Mouse (Mus musculus): ENCODE measurements at regions not wholly inside any gene's neighbourhood (a gene's known extent, or its start where the extent isn't known, plus 50 kb on each side); places are given as distances from the start of the nearest gene placed in this dataset.
"Not testable (repeated sequence)": the region's sequence is repeated elsewhere in the genome, so short reads cannot be mapped to it uniquely, and the experiment has no call there.

DNA sequence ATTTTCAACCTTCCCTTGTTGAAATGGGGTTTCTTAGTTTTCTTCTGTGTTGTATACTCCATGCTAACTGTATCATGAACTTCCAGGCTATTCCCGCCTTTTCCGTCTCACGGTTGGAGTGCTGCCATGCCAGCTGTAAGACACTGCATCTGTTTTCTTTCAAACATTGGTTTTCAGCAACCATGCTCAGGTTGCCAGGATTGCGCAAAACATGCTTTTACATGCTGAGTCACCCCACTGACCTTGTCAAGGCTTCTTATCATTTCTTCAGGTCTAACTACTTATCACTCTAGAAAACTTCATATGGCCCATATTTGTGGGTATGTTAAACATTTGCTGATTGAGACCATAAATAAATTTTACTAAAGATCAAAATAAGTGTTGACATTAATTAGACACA, 551.2 kb downstream of the Tlr4 start:
- no peak overlapping the region for H3K27ac ChIP-seq (replicated peaks)
- no peaks in the 10 kb centered on the region for H3K36me3 ChIP-seq
- no peak overlapping the region for H3K4me2 ChIP-seq (replicated peaks)
- H3K9me3 ChIP-seq: no peaks in the 10 kb centered on the region
- 95% methylated on average over 4 of the region's 4 CpGs for WGBS
- no peaks in the 10 kb centered on the region for H3K4me1 ChIP-seq
- ATAC-seq (ENCODE audit: low FRiP score, low read depth): no peak
- no peak overlapping the region for H3K4me3 ChIP-seq
- no peak overlapping the region for H3K9ac ChIP-seq (replicated peaks)
- H3K27me3 ChIP-seq: no peaks in the 10 kb centered on the region

DNA sequence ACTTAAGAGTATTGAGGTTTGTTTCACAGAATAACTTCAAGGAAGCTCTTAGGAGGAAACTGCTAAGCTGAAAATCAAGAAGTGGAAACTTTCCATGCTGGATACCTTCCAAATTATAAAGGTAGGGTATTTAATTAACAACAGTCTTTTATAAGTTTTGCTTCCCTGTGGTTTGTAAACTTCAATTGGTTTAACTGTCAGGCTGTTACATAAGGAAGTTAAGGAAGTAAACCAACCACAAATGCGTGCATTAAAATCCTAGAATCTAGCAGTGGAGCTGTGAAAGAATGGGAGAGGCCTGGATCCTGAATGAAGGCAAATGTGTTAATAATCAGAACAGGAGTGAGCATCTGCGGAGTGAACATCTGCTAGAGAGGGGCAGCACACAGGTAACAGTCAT, 560.5 kb downstream of the Tlr4 start:
- H3K36me3 ChIP-seq: no peaks in the 10 kb centered on the region
- no peak for ATAC-seq (ENCODE audit: low FRiP score, low read depth)
- H3K9me3 ChIP-seq: no peaks in the 10 kb centered on the region
- no peak overlapping the region for H3K9ac ChIP-seq (replicated peaks)
- 92% methylated on average over 2 of the region's 2 CpGs for WGBS
- H3K27ac ChIP-seq (replicated peaks): no peak overlapping the region
- H3K4me2 ChIP-seq (replicated peaks): no peak overlapping the region
- H3K4me1 ChIP-seq: no peaks in the 10 kb centered on the region
- H3K4me3 ChIP-seq: no peak overlapping the region
- no peaks in the 10 kb centered on the region for H3K27me3 ChIP-seq

DNA sequence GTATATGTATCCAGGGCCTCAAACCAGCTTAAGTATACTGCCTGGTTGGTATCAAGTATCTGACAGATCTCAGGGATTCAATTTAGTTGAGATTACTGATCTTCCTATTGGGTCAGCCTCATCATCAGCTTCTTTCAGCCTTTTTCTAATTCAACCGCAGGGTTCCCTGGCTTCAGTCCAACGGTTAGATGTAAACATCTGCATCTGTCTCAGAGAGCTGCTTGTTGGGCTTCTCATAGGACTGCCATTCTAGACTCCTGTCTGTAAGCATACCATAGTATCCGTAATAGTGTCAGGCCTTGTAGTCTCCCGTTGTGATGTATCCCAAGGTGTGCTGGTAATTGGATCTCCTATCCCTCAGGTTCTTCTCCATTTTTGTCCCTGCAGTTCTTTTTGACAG, 575.6 kb downstream of the Tlr4 start:
- Histone ChIP-seq H3K4me2 (replicated peaks) (no peak overlapping the region), H3K4me3 (no peak overlapping the region), H3K36me3 (no peaks in the 10 kb centered on the region), H3K9me3 (no peaks in the 10 kb centered on the region), H3K27ac (replicated peaks) (no peak overlapping the region), H3K9ac (replicated peaks) (no peak overlapping the region), H3K27me3 (no peaks in the 10 kb centered on the region), H3K4me1 (no peaks in the 10 kb centered on the region)
- ATAC-seq (ENCODE audit: low FRiP score, low read depth): no peak
- WGBS: 83% methylated on average over 4 of the region's 4 CpGs

DNA sequence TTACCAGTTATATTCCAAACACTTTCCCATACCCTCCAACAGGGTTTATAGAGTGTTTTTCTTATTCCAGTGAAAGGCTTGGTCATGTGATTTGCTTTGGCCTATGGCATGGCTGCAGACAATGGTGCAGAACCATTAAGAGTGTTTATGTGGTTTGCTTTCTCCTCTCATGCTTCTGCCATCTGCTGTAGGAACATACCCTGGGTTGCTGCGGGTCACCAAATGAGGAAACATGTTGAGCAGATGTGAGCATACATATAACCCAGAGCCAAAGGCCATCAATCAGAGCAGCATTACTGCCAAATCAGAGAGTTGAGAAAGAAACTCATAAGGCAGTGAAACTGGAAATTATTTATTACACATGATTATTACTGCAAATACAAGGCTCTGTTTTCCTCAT, 596.7 kb downstream of the Tlr4 start:
- no peaks in the 10 kb centered on the region for H3K36me3 ChIP-seq
- no peak for ATAC-seq (ENCODE audit: low FRiP score, low read depth)
- no peaks in the 10 kb centered on the region for H3K4me1 ChIP-seq
- no peaks in the 10 kb centered on the region for H3K9me3 ChIP-seq
- no peaks in the 10 kb centered on the region for H3K27me3 ChIP-seq
- 100% methylated on average over 1 of the region's 1 CpGs for WGBS
- no peak overlapping the region for H3K4me3 ChIP-seq
- H3K27ac ChIP-seq (replicated peaks): no peak overlapping the region
- no peak overlapping the region for H3K4me2 ChIP-seq (replicated peaks)
- H3K9ac ChIP-seq (replicated peaks): no peak overlapping the region

DNA sequence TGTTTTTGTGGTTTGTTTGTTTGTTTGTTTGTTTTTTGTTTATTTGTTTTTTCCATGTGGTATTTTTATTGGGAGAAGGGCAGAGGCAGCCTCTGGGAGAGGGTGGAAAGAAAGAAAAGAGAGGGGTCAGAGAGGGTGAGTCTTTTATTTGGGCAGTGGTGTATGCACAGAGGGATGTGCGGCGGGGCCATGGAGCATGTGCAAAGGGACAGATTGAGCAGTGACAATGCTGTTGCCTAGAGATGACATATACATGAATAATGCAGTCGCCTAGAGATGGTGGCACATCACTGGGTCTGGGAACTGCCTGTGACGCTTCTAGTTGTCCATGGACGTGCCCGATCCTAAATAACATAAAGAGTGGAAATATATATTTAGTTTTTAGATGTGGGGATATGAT, 598.3 kb downstream of the Tlr4 start:
- Histone ChIP-seq H3K9ac (replicated peaks) (no peak overlapping the region), H3K9me3 (no peaks in the 10 kb centered on the region), H3K27me3 (no peaks in the 10 kb centered on the region), H3K27ac (replicated peaks) (no peak overlapping the region), H3K36me3 (no peaks in the 10 kb centered on the region), H3K4me2 (replicated peaks) (no peak overlapping the region), H3K4me3 (no peak overlapping the region), H3K4me1 (no peaks in the 10 kb centered on the region)
- no peak for ATAC-seq (ENCODE audit: low FRiP score, low read depth)
- 86% methylated on average over 6 of the region's 6 CpGs for WGBS

DNA sequence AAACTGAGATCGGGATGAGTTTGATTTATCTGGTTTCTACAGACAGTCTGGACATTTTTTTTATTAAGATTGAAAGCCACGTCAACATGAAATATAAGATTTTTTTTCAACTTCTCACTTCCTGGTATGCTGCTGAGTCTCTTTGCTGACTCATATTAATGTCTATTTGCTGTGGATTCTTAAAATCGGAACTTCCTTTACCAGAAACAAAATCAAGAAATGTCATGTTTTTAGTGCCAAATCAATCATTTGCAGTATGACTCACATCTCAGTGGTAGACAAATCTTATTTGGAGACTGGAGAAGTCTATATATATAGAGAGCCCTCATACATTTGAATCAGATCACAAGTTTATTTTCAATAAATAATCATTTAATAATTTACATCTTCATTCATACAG, 620.5 kb downstream of the Tlr4 start:
- Histone ChIP-seq H3K4me3 (no peak overlapping the region), H3K4me2 (replicated peaks) (no peak overlapping the region), H3K9me3 (no peaks in the 10 kb centered on the region), H3K4me1 (no peaks in the 10 kb centered on the region), H3K36me3 (no peaks in the 10 kb centered on the region), H3K27ac (replicated peaks) (no peak overlapping the region), H3K27me3 (no peaks in the 10 kb centered on the region), H3K9ac (replicated peaks) (no peak overlapping the region)
- no peak for ATAC-seq (ENCODE audit: low FRiP score, low read depth)
- WGBS: 90% methylated on average over 3 of the region's 3 CpGs

DNA sequence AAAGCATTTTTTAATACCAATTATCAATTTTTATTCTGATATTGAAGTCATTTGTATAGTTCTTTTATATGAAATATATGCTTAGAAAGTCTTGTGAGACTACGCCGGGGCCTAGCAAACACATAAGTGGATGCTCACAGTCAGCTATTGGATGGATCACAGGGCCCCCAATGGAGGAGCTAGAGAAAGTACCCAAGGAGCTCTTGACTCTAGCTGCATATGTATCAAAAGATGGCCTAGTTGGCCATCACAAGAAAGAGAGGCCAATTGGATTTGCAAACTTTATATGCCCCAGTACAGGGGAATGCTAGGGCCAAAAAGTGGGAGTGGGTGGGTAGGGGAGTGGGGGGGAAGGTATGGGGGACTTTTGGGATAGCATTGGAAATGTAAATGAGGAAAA, 632.5 kb downstream of the Tlr4 start:
- not testable (repeated sequence) for H3K4me3 ChIP-seq; H3K27me3 ChIP-seq; H3K9ac ChIP-seq (replicated peaks); H3K4me1 ChIP-seq; ATAC-seq (ENCODE audit: low FRiP score, low read depth); H3K4me2 ChIP-seq (replicated peaks); H3K36me3 ChIP-seq; H3K9me3 ChIP-seq; H3K27ac ChIP-seq (replicated peaks)
- WGBS: 97% methylated on average over 2 of the region's 2 CpGs

DNA sequence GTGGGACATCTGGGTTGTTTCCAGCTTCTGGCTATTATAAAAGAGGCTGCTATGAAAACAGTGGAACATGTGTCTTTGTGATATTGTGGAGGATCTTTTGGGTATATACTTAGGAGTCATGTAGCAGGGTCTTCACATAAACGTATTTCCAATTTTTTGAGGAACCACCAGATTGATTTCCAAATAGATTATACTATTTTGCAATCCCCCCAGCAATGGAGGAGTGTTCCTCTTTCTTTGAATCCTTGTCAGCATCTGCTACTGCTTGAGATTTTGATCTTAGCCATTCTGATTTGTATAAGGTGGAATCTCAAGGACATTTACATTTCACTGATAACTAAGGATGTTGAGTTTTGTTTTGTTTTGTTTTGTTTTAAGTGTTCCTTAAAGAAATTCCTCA, 645.6 kb downstream of the Tlr4 start:
- no peak overlapping the region for H3K9ac ChIP-seq (replicated peaks)
- H3K4me1 ChIP-seq: 0 out of 2 replicates have a peak, but pooled peaks cover 5% of the 10 kb centered on the region
- no peak for ATAC-seq (ENCODE audit: low FRiP score, low read depth)
- no peaks in the 10 kb centered on the region for H3K27me3 ChIP-seq
- H3K4me3 ChIP-seq: no peak overlapping the region
- 68% methylated on average over 1 of the region's 1 CpGs for WGBS
- H3K27ac ChIP-seq (replicated peaks): no peak overlapping the region
- H3K9me3 ChIP-seq: no peaks in the 10 kb centered on the region
- H3K36me3 ChIP-seq: no peaks in the 10 kb centered on the region
- H3K4me2 ChIP-seq (replicated peaks): no peak overlapping the region

DNA sequence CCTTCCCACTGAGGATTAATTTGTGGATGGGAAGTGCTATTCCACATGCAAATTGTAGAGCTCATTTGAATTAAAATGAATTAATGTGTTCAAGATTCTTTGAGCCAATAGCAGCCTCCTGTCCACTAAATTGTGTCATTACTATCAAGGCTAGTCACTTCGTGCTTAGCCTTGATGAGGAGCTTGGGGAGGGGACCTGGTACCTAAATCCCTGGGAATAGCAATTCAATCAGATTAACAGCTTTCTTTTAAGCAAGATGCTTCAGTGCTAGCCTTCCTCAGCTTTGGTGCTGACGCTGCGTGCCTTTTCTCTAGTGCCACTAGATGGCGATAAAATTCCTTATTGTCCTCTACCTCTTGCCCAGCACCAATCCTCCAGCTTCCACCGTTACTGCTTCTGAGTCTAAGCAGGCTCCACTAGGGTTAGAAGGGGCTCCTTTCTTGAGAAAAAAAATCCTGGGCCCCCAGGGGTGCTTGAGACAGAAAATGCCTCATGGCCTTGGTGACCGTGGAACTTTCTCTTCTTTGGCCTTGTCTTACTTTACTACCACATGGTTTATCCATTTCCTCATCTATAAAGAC, 650.0 kb downstream of the Tlr4 start:
- Histone ChIP-seq H3K27ac (replicated peaks) (no peak overlapping the region), H3K4me3 (no peak overlapping the region), H3K27me3 (no peaks in the 10 kb centered on the region), H3K9me3 (no peaks in the 10 kb centered on the region), H3K9ac (replicated peaks) (no peak overlapping the region), H3K4me1 (0 out of 2 replicates have a peak, but pooled peaks cover 5% of the 10 kb centered on the region), H3K4me2 (replicated peaks) (no peak overlapping the region), H3K36me3 (no peaks in the 10 kb centered on the region)
- 8% methylated on average over 6 of the region's 6 CpGs for WGBS
- peak; percentile 96 for ATAC-seq (ENCODE audit: low FRiP score, low read depth)

DNA sequence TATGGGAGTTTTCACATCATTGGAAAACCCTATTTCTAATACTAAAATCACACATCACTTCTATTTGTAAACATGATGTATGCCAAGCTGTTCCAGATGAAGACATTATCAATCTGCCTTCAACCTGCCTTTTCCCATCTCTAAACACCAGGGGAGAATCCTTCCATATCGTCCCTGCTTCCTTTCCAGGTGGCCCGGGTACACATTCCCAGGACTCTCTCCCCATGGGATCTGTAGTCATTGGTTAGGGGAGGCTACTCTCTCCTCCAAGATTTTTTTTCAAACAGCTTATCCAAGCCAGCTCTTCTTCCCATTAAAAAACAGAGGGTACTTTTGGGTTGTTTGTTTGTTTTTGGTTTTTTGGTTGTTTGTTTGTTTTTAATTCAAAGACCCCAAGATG, 650.7 kb downstream of the Tlr4 start:
- H3K9ac ChIP-seq (replicated peaks): no peak overlapping the region
- no peak for ATAC-seq (ENCODE audit: low FRiP score, low read depth)
- H3K4me1 ChIP-seq: 0 out of 2 replicates have a peak, but pooled peaks cover 5% of the 10 kb centered on the region
- no peaks in the 10 kb centered on the region for H3K9me3 ChIP-seq
- H3K27me3 ChIP-seq: no peaks in the 10 kb centered on the region
- no peak overlapping the region for H3K4me2 ChIP-seq (replicated peaks)
- no peak overlapping the region for H3K4me3 ChIP-seq
- no peaks in the 10 kb centered on the region for H3K36me3 ChIP-seq
- WGBS: 43% methylated on average over 2 of the region's 2 CpGs
- no peak overlapping the region for H3K27ac ChIP-seq (replicated peaks)

DNA sequence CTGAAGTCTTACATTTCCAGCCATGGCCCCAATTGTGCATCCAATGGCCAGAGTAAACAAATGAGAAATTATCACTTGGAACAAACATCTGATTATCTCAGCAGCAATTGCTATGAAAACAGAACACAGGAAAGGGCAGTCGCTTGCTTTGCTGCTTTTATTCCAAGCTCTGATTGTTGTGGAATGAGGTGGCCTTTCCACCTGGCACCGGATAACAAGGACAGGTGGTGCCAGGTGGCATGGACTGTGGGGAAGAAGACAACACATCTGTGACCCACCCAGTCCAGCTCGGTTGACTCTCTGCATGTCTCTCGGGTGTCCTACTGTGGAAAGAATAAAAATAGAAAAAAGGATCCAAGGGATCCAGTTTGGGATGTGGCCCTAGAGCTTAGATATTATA, 694.9 kb downstream of the Tlr4 start:
- ATAC-seq (ENCODE audit: low FRiP score, low read depth): no peak
- WGBS: 83% methylated on average over 4 of the region's 4 CpGs
- Histone ChIP-seq H3K4me3 (no peak overlapping the region), H3K9me3 (no peaks in the 10 kb centered on the region), H3K9ac (replicated peaks) (no peak overlapping the region), H3K36me3 (no peaks in the 10 kb centered on the region), H3K4me1 (no peaks in the 10 kb centered on the region), H3K27ac (replicated peaks) (no peak overlapping the region), H3K4me2 (replicated peaks) (no peak overlapping the region), H3K27me3 (no peaks in the 10 kb centered on the region)

DNA sequence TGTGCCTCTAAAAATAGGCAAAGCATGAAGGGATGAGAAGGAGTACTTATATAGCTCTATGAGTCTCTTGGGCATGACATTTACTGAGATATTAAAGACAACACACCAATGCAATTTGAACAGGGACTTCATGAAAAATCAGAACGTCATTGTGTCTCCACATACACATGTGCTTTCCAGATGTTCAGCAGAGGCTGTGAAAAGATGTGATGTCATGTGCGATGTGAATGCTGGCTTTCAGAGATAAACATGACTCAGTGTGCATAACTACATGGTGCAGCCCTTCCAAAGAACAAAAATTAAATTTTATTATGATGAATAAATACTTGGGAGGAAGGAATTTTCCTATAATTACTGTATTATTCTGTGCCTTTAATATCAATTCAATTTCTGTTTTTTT, 695.8 kb downstream of the Tlr4 start:
- Histone ChIP-seq H3K36me3 (no peaks in the 10 kb centered on the region), H3K9me3 (no peaks in the 10 kb centered on the region), H3K4me3 (no peak overlapping the region), H3K9ac (replicated peaks) (no peak overlapping the region), H3K27me3 (no peaks in the 10 kb centered on the region), H3K4me1 (no peaks in the 10 kb centered on the region), H3K4me2 (replicated peaks) (no peak overlapping the region), H3K27ac (replicated peaks) (no peak overlapping the region)
- WGBS: 81% methylated on average over 2 of the region's 2 CpGs
- ATAC-seq (ENCODE audit: low FRiP score, low read depth): no peak

DNA sequence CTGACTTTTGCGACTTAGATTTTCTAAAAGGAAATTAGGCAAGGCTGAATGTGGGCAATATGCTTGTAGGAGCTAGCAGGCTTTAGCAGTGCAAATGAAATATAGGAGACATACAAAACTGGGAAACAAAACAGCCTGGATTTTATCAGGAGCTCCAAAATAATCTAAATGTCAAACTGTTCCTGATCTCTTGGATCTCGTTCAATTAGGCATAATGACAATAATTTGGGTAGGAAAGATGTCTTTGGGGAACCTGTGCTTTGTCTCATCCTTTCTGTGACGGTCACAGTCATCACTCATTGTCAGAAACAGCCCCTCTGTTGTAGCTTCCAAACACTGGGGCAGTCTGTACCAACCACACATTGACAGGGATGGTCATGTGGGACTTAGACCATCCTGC, 702.2 kb downstream of the Tlr4 start:
- H3K9ac ChIP-seq (replicated peaks): no peak overlapping the region
- no peaks in the 10 kb centered on the region for H3K9me3 ChIP-seq
- H3K4me2 ChIP-seq (replicated peaks): no peak overlapping the region
- no peak overlapping the region for H3K27ac ChIP-seq (replicated peaks)
- no peak overlapping the region for H3K4me3 ChIP-seq
- H3K27me3 ChIP-seq: no peaks in the 10 kb centered on the region
- ATAC-seq (ENCODE audit: low FRiP score, low read depth): no peak
- 84% methylated on average over 3 of the region's 3 CpGs for WGBS
- no peaks in the 10 kb centered on the region for H3K36me3 ChIP-seq
- H3K4me1 ChIP-seq: no peaks in the 10 kb centered on the region
